Mouse (Mus musculus) heart, embryonic 12.5 days (tissue): ENCODE measurements around the gene Zcchc24. TPM values are rescaled to one million over a fixed set of nuclear protein-coding genes. Genes with fewer than 3 reads are reported as not detected.
A peak's percentile ranks its signal among the peaks of the same experiment; 100 is the strongest.

ENCODE experiments used
- ATAC-seq: fragments of 200-750 bp; cut with Nextera tagmentation; 2 replicates; pipeline ENCODE4 v1.8.0; 2017; ENCODE audit warnings: moderate TSS enrichment, moderate library complexity; ENCODE audit not compliant: insufficient number of reproducible peaks, low FRiP score
- H3K27ac ChIP-seq: fragments of 300-500 bp; sonication (generic); 2 replicates; pipeline ENCODE4 v1.5.1; 2016; ENCODE audit warnings: mild to moderate bottlenecking, moderate library complexity; ENCODE audit not compliant: poor library complexity, severe bottlenecking
- H3K27me3 ChIP-seq: fragments of 300-500 bp; sonication (generic); replicated peaks from 2 replicates; pipeline ENCODE4 v1.6.1; 2016; ENCODE audit warnings: mild to moderate bottlenecking, moderate library complexity
- H3K36me3 ChIP-seq: fragments of 300-500 bp; sonication (generic); 2 replicates; pipeline ENCODE4 v1.6.1; 2016; ENCODE audit warnings: mild to moderate bottlenecking, moderate library complexity
- H3K4me1 ChIP-seq: fragments of 300-500 bp; sonication (generic); replicated peaks from 2 replicates; pipeline ENCODE4 v1.6.1; 2016; ENCODE audit warnings: mild to moderate bottlenecking
- H3K4me2 ChIP-seq: fragments of 300-500 bp; sonication (generic); 2 replicates; pipeline ENCODE4 v1.6.1; 2016; ENCODE audit warnings: mild to moderate bottlenecking, moderate library complexity
- H3K4me3 ChIP-seq: fragments of 300-500 bp; sonication (generic); 2 replicates; pipeline ENCODE4 v1.5.1; 2016; ENCODE audit warnings: mild to moderate bottlenecking
- H3K9ac ChIP-seq: fragments of 300-500 bp; sonication (generic); 2 replicates; pipeline ENCODE4 v1.6.1; 2016; ENCODE audit warnings: mild to moderate bottlenecking, moderate library complexity
- H3K9me3 ChIP-seq: fragments of 300-500 bp; sonication (generic); replicated peaks from 2 replicates; pipeline ENCODE4 v1.6.1; 2016; ENCODE audit warnings: mild to moderate bottlenecking, moderate library complexity
- WGBS: fragments of 180-500 bp; shearing (Covaris S2); methylation state at CpG from one replicate; pipeline ENCODE4 v1.1.7; 2016; 5-methylcytosine and 5-hydroxymethylcytosine counted together
- polyA plus RNA-seq: library from polyadenylated mRNA; unstranded; fragments of >200 nt; fragmentation: Nextera tagmentation; extraction: Ambion mirVana; gene quantifications from 2 replicates; pipeline ENCODE4 v1.2.1, GENCODE M21; 2016

Zcchc24 gene
- polyA plus RNA-seq, 1 experiment from 2014 or later = 30.4 TPM

DNA sequence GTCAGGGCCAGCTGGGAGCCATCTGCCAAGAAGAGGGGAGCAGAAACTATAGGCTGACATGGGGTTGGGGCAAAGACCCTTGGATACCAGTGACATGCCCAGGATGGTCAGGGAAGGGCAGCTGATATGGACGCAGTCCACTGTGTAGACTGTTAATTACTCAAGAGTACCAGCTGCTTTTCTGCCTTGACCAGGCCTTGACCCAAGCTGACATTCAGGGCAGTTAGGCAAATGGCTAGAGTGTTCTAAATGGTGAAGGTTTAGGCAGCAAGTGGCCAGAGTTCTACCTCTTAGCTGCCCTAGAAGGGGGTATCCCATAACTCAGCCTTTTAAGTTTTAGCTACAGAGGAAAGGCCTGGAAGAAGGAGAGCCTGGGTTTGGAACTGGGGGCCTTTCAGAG lies 52.3 kb downstream of the Zcchc24 start:
- Histone ChIP-seq H3K4me1 (peaks cover 43% of the 10 kb centered on the region), H3K27me3 (no peaks in the 10 kb centered on the region), H3K4me3 (no peak overlapping the region), H3K27ac (no peak overlapping the region), H3K9ac (no peak overlapping the region), H3K9me3 (no peaks in the 10 kb centered on the region), H3K36me3 (peaks cover 48% of the 10 kb centered on the region), H3K4me2 (no peak overlapping the region)
- WGBS = 81% methylated on average over 1 of the region's 1 CpGs
- no peak for ATAC-seq

DNA sequence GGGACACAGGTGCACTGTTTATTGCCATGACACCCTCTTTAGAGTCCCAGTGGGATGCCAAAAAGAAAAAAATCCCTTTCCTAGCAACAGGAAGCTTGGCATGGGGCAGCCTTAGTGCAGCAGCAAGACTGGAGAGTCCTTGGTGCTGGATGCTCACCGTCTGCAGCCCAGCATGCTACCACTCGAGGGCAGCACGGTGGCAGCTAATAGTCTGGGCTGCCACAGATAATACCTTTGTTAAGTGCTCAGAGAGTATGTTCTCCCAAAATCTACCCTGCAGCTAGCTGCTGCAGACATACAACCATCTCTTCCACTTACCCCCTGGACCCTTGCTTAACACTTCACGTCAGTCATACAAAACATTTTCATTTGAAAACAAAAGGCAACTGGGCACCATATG lies 55.4 kb downstream of the Zcchc24 start:
- Histone ChIP-seq H3K4me2 (no peak overlapping the region), H3K9ac (no peak overlapping the region)
- 26% methylated on average over 4 of the region's 4 CpGs for WGBS

DNA sequence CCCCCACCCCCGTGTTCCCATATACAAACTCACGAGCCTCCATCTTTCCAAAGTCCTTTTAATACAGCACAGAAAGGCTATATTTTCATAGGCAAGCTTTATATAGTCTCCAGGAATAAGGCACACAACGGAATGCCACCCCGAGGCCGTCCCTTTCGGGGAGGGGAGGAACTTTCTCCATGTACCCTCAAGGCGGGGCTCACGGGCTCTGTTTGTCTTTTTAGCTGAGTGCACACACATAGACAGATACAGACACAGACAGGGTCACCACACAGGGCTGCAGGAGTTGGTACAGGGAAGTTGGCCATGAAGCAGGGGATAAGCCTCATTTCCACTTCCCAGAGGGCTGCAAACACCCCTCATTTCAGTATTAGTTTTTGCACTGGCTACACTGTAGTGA lies 57.2 kb downstream of the Zcchc24 start:
- Histone ChIP-seq H3K9me3 (no peaks in the 10 kb centered on the region), H3K4me1 (peaks cover 59% of the 10 kb centered on the region), H3K27ac (peak overlapping the region; percentile 80), H3K27me3 (no peaks in the 10 kb centered on the region), H3K36me3 (peaks cover 31% of the 10 kb centered on the region), H3K4me3 (no peak overlapping the region), H3K4me2 (no peak overlapping the region), H3K9ac (peak overlapping the region; percentile 15)
- ATAC-seq = 0 out of 2 replicates have a peak, but pooled peaks have one; percentile 3
- whole genome bisulfite sequencing = 46% methylated on average over 8 of the region's 8 CpGs

More for the DNA sequence above, 55.4 kb downstream of the Zcchc24 start:
- Histone ChIP-seq H3K4me1 (peaks cover 60% of the 10 kb centered on the region), H3K9me3 (no peaks in the 10 kb centered on the region), H3K4me3 (no peak overlapping the region), H3K36me3 (peaks cover 38% of the 10 kb centered on the region), H3K27ac (no peak overlapping the region), H3K27me3 (no peaks in the 10 kb centered on the region)
- no peak for ATAC-seq

DNA sequence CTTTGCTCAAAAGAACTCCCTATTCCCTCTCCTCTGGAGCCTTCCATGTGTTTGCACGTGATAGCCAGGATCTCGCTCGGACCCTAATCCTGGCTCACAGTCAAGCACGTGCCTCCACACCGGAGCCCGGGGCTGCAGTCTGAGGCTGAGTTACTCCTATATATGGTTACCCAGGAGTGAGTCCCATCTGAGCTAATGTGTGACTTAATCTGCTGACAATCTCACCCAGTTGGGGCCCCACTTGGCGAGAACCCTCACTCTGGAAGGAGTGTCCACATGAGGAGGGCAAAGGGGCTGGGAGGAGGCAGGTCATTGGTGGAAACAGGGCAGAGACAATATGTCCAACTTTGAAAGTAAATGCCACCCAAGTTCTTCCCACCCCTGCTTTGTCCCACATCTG lies 57.7 kb downstream of the Zcchc24 start:
- peak overlapping the region; percentile 80 for H3K27ac ChIP-seq
- no peak overlapping the region for H3K4me2 ChIP-seq
- H3K4me1 ChIP-seq = peaks cover 59% of the 10 kb centered on the region
- 24% methylated on average over 7 of the region's 7 CpGs for WGBS
- H3K9me3 ChIP-seq = no peaks in the 10 kb centered on the region
- peaks cover 27% of the 10 kb centered on the region for H3K36me3 ChIP-seq
- peak; percentile 57 for ATAC-seq
- no peak overlapping the region for H3K4me3 ChIP-seq
- peak overlapping the region; percentile 15; the same call in 1 of the 2 replicates for H3K9ac ChIP-seq
- no peaks in the 10 kb centered on the region for H3K27me3 ChIP-seq

DNA sequence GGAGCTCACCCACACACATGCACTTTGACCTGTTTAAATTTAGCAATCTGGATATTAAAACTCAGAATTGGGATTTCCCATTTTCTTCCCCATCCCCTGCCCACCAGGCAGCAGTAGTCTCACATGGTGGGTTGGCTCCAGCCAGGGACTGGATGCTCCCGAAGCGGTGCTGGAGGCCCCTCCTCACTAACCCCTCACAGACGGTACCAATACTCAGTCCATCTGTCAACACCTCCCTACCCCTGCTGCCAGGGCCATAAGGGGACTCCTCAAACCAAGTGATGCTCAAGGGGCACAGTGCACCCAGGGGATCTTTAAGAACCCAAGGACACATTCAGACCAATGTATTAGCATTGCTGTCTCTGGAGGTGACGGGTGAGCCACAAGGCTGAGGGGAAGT lies 58.2 kb downstream of the Zcchc24 start:
- Histone ChIP-seq H3K36me3 (peaks cover 22% of the 10 kb centered on the region), H3K4me1 (peaks cover 59% of the 10 kb centered on the region), H3K27me3 (no peaks in the 10 kb centered on the region), H3K4me2 (no peak overlapping the region), H3K9me3 (no peaks in the 10 kb centered on the region), H3K27ac (peak overlapping the region; percentile 80), H3K4me3 (no peak overlapping the region), H3K9ac (no peak overlapping the region)
- 35% methylated on average over 4 of the region's 4 CpGs for WGBS
- peak; percentile 9; the same call in 1 of the 2 replicates for ATAC-seq

DNA sequence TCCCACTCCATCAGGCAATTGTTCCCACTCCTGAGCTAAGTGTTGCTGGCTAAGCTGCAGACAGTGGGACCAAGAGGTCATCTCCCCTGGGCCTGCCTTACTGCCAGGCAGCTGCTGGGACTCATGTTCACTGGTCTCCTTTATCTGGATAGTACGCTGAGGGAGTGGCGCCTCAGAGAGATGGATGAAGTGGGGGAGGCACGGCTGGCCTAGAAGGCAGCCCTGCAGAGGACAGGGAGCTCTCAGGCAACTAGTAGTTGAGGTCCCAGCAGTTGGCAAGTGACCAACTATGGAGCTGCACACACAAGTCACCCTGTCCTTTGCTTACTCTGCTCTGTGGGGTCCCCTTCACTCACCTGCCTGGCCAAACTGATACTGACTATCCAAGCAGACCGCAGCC lies 58.8 kb downstream of the Zcchc24 start:
- 18% methylated on average over 4 of the region's 4 CpGs for WGBS
- Histone ChIP-seq H3K9me3 (no peaks in the 10 kb centered on the region), H3K4me3 (no peak overlapping the region), H3K36me3 (peaks cover 16% of the 10 kb centered on the region), H3K9ac (no peak overlapping the region), H3K27ac (peak overlapping the region; percentile 80), H3K27me3 (no peaks in the 10 kb centered on the region), H3K4me2 (no peak overlapping the region), H3K4me1 (peaks cover 59% of the 10 kb centered on the region)
- peak; percentile 41; the same call in 1 of the 2 replicates for ATAC-seq

DNA sequence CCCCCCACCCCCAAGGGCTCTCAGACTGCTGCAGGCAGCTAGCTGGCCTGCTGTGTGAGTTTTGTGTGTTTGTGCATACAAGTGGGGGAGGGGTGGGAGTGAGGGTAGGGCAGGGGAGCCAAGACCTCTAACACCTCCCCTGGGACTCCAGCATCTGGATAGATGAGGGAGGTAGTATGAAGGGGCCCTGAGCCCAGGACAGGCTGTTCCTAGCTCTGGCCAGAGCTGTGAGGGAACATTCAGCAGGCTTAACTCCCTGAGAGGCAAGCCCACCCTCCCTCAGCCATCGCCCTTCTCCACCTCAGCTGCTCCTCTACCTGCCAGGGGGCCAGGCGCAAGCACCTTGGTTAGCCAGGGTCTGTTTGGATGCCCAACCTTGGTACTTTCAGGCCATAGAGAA lies 59.9 kb downstream of the Zcchc24 start:
- no peak for ATAC-seq
- no peaks in the 10 kb centered on the region for H3K9me3 ChIP-seq
- H3K27me3 ChIP-seq = no peaks in the 10 kb centered on the region
- H3K36me3 ChIP-seq = peaks cover 4% of the 10 kb centered on the region; the same call in 1 of the 2 replicates
- H3K4me3 ChIP-seq = no peak overlapping the region
- WGBS = 87% methylated on average over 2 of the region's 2 CpGs
- H3K4me1 ChIP-seq = peaks cover 58% of the 10 kb centered on the region
- peak overlapping the region; percentile 67 for H3K27ac ChIP-seq
- peak overlapping the region; percentile 21; the same call in 1 of the 2 replicates for H3K9ac ChIP-seq
- H3K4me2 ChIP-seq = peak overlapping the region; percentile 2

DNA sequence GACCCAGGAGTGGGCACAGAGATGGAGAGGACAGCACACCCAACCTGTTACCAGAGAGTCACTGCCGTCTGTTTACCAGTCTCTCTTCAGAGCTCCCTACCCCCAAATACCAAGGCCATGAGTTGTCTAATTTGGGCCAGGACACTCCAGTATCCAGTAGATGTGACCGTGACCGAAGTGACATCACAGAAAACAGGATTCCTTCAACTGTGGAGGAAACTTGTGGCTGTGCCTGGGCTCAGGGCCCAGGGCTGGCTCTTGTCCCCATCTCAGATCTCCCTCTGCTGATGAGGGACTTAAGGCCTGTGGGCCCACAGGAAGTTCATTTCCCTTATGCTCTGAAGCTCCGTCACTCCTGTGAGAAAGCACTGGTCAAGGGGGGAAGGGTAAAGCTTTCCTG lies 60.4 kb downstream of the Zcchc24 start:
- 0 out of 2 replicates have a peak overlapping the region, but pooled peaks have one; percentile 2 for H3K4me2 ChIP-seq
- ATAC-seq = no peak
- no peaks in the 10 kb centered on the region for H3K27me3 ChIP-seq
- H3K4me3 ChIP-seq = no peak overlapping the region
- H3K9ac ChIP-seq = peak overlapping the region; percentile 21; the same call in 1 of the 2 replicates
- peak overlapping the region; percentile 67 for H3K27ac ChIP-seq
- WGBS = 46% methylated on average over 4 of the region's 4 CpGs
- H3K4me1 ChIP-seq = peaks cover 53% of the 10 kb centered on the region
- no peaks in the 10 kb centered on the region for H3K36me3 ChIP-seq
- no peaks in the 10 kb centered on the region for H3K9me3 ChIP-seq

DNA sequence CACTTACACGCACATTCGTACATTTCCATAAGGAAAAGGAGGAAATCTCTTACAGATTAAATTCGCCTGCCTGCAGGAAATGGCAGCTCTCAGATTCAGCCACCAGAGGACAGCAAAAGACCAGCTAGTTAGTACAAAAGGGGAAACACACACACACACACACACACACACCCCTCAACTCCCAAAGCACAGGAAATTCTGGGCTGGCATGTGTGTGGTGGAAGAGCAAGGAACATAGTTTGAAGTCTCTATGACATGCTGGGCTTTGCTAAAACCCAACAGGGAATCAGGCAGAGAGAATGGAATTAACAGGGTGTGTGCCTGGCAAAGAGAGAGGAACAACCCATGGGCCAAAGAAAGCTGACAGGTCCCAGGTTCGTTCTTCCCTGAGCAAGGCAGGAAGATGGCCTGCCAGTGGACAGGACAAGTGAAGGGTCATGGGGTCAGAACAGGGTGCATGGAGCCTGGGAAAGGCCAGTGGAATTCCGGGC lies 61.1 kb downstream of the Zcchc24 start:
- ATAC-seq = no peak
- H3K27me3 ChIP-seq = no peaks in the 10 kb centered on the region
- no peaks in the 10 kb centered on the region for H3K9me3 ChIP-seq
- peaks cover 49% of the 10 kb centered on the region for H3K4me1 ChIP-seq
- no peak overlapping the region for H3K4me3 ChIP-seq
- H3K4me2 ChIP-seq = no peak overlapping the region
- peak overlapping the region; percentile 67 for H3K27ac ChIP-seq
- H3K36me3 ChIP-seq = no peaks in the 10 kb centered on the region
- no peak overlapping the region for H3K9ac ChIP-seq
- 42% methylated on average over 5 of the region's 5 CpGs for WGBS

DNA sequence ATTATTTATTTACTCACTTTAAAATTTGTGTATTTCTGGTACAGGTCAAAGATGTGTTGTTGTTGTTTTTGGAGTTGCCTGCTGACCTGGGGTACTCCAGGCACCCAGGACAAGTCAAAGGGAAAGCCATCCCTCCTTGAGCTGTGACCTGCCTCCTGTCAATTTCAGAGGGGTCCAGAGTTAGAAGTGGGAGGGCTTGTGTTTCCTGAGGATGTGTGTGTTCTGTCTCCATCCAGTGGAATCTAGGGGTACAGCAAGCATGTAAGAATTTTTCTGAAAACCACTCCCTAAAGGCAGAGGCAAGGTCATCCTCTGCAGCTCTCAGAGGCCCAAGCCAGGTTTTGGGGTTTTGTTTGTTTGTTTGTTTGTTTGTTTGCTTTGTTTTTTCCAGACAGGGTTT lies 66.9 kb downstream of the Zcchc24 start:
- no peak overlapping the region for H3K4me3 ChIP-seq
- no peak overlapping the region for H3K27ac ChIP-seq

DNA sequence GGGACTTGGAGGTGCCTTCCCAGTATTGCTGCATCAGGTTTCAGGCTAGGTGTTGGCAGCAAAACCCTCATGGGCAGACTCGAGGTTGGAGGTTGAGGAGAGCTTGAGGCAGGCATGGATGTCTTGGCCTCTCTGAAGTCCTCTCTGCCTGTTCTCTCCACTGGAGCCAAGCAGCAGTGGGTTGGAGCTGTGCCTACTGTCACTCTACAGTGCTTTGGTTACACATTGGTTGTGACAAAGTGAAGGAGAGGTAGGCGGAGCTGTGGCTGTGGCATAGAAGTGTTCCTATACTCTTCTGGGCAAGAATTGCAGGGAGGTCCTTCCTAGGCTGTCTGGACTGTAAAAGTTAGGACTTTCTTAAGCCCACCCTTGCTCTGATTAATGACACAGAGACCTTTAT lies 72.5 kb downstream of the Zcchc24 start:
- ATAC-seq = no peak
- H3K27me3 ChIP-seq = no peaks in the 10 kb centered on the region
- 0 out of 2 replicates have a peak overlapping the region, but pooled peaks have one; percentile 87 for H3K4me2 ChIP-seq
- no peak overlapping the region for H3K4me3 ChIP-seq
- H3K36me3 ChIP-seq = peaks cover 47% of the 10 kb centered on the region
- H3K9ac ChIP-seq = no peak overlapping the region
- no peak overlapping the region for H3K27ac ChIP-seq
- H3K9me3 ChIP-seq = no peaks in the 10 kb centered on the region
- 70% methylated on average over 2 of the region's 2 CpGs for WGBS
- peaks cover 30% of the 10 kb centered on the region for H3K4me1 ChIP-seq

More for the DNA sequence above, 66.9 kb downstream of the Zcchc24 start:
- Histone ChIP-seq H3K9ac (no peak overlapping the region), H3K36me3 (peaks cover 32% of the 10 kb centered on the region), H3K9me3 (no peaks in the 10 kb centered on the region), H3K27me3 (no peaks in the 10 kb centered on the region), H3K4me1 (no peaks in the 10 kb centered on the region), H3K4me2 (no peak overlapping the region)
- no peak for ATAC-seq

DNA sequence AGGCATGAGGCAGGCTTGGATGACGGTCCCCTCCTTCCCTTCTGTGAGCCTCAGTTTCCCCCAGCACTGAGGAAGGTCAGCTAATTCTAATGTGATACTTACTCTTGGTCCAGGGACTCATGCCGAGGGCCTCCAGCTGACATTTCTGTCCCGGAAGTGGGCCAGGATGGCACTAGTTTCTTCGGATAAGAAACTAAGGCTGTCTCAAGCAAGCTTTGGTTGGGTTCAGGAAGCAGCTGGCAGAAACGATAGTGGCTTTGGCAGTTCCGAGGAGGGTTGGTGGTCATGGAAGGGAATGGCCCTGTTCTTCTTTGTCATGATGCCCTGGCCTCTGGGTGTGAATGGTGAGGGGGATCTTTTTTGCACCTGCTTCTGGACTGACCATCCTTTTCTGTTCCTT lies 73.8 kb downstream of the Zcchc24 start:
- H3K27ac ChIP-seq = 0 out of 2 replicates have a peak overlapping the region, but pooled peaks have one; percentile 31
- peak overlapping the region; percentile 87 for H3K4me2 ChIP-seq
- H3K4me1 ChIP-seq = peaks cover 30% of the 10 kb centered on the region
- no peak for ATAC-seq
- H3K4me3 ChIP-seq = peak overlapping the region; percentile 71
- WGBS = 51% methylated on average over 6 of the region's 6 CpGs
- H3K36me3 ChIP-seq = peaks cover 47% of the 10 kb centered on the region
- no peaks in the 10 kb centered on the region for H3K9me3 ChIP-seq
- H3K27me3 ChIP-seq = no peaks in the 10 kb centered on the region
- H3K9ac ChIP-seq = peak overlapping the region; percentile 81
